In the genomic region with DNA sequence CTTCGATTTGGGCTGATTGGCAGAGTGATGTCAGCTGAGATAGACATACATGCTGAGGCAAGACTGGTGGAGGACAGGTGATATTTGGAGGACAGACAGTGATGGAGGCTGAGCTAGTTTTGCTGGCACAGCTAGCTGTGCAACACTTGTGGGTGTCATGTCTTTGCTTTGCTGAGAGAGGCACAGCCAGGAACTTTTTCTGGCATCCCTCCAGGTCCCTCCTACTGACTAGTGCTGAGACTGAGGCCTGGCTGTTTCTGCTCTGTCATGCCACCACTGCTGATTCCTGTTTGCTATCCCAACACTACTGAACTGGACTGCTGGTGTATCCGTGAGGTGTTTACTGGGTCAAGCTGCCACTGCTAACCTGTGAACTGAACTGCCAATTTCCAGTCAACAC, we compare ENCODE assay signal across 13 mouse cellular contexts. TPM values are rescaled to one million over a fixed set of nuclear protein-coding genes. Genes with fewer than 3 reads are reported as not detected.
DNase-seq lines count a peak whose midpoint lies in the region; ATAC-seq and TF ChIP-seq lines count a peak whose summit lies in the region.
"Had no signal": no experiment of that assay in that cellular context is flagged by ENCODE, and none has a peak within 500 bp of the region (broad histone marks: within the 10 kb centered on the region; RNA-seq: fewer than 3 reads in every experiment).

No protein-coding gene starts in this region.

- 63% methylated on average over 2 of the region's 2 CpGs for WGBS in liver, postnatal 0 days (ENCODE audit: insufficient replicate concordance)
- WGBS in liver, embryonic 11.5 days: 66% methylated on average over 2 of the region's 2 CpGs
- 86% methylated on average over 2 of the region's 2 CpGs for whole genome bisulfite sequencing in neural tube, embryonic 15.5 days

- peak; percentile 7 for DNase-seq in adrenal gland, postnatal 25 days
- DNase-seq in adrenal gland, adult 18-20 months (ENCODE audit: low spot score in 2 of 2): no peak
- peak; percentile 24 for DNase-seq in liver, postnatal 0 days
- DNase-seq in liver, embryonic 11.5 days (ENCODE audit: low spot score): no peak
- DNase-seq in kidney, postnatal 4 days: peak; percentile 11 to 19
- DNase-seq in right cerebral cortex, adult 2 months (ENCODE audit: low spot score in 2 of 2): peak; percentile 37 to 52
- no peak for DNase-seq in heart, postnatal 25 days (ENCODE audit: low spot score)

- no peaks in the 10 kb centered on the region for H3K36me3 ChIP-seq in liver, postnatal 0 days (replicated peaks; ENCODE audit: insufficient read depth, low read length)
- H3K36me3 ChIP-seq in liver, embryonic 11.5 days (ENCODE audit: control insufficient read depth, insufficient read depth, low read length): no peaks in the 10 kb centered on the region
- H3K36me3 ChIP-seq in neural tube, embryonic 15.5 days: no peaks in the 10 kb centered on the region
- H3K36me3 ChIP-seq: embryonic facial prominence, embryonic 12.5 days; neural tube, embryonic 12.5 days had no signal

- no peak overlapping the region for H3K27ac ChIP-seq in liver, postnatal 0 days (ENCODE audit: low read depth)
- H3K27ac ChIP-seq in liver, embryonic 11.5 days (ENCODE audit: low read depth, low read length): no peak overlapping the region
- no peak overlapping the region for H3K27ac ChIP-seq in neural tube, embryonic 15.5 days (replicated peaks)
- H3K27ac ChIP-seq: embryonic facial prominence, embryonic 12.5 days; liver, embryonic 14.5 days; neural tube, embryonic 12.5 days had no signal

- H3K4me1 ChIP-seq in liver, postnatal 0 days (ENCODE audit: insufficient read depth): no peaks in the 10 kb centered on the region
- H3K4me1 ChIP-seq in liver, embryonic 11.5 days (replicated peaks; ENCODE audit: control insufficient read depth, insufficient read depth, low read length): no peaks in the 10 kb centered on the region
- H3K4me1 ChIP-seq in neural tube, embryonic 15.5 days: peaks cover 6% of the 10 kb centered on the region
- H3K4me1 ChIP-seq: embryonic facial prominence, embryonic 12.5 days; neural tube, embryonic 12.5 days had no signal

- ATAC-seq in liver, postnatal 0 days: no peak
- ATAC-seq in liver, embryonic 11.5 days (replicated peaks; ENCODE audit: low FRiP score): no peak
- ATAC-seq in neural tube, embryonic 15.5 days (ENCODE audit: low FRiP score): no peak

- no peaks in the 10 kb centered on the region for H3K27me3 ChIP-seq in liver, postnatal 0 days (ENCODE audit: insufficient read depth, low read length)
- H3K27me3 ChIP-seq in liver, embryonic 11.5 days (replicated peaks; ENCODE audit: control insufficient read depth, insufficient read depth, low read length): no peaks in the 10 kb centered on the region
- no peaks in the 10 kb centered on the region for H3K27me3 ChIP-seq in neural tube, embryonic 15.5 days (replicated peaks)
- H3K27me3 ChIP-seq: embryonic facial prominence, embryonic 12.5 days; neural tube, embryonic 12.5 days had no signal

- TF ChIP-seq EP300 in liver, postnatal 0 days (IDR thresholded peaks at IDR 0.05; ENCODE audit: low read depth): no peak

- H3K9me3 ChIP-seq in liver, postnatal 0 days (ENCODE audit: low read length): no peaks in the 10 kb centered on the region
- no peaks in the 10 kb centered on the region for H3K9me3 ChIP-seq in liver, embryonic 11.5 days (ENCODE audit: control insufficient read depth, low read length)
- no peaks in the 10 kb centered on the region for H3K9me3 ChIP-seq in neural tube, embryonic 15.5 days (replicated peaks)
- H3K9me3 ChIP-seq: embryonic facial prominence, embryonic 12.5 days; neural tube, embryonic 12.5 days had no signal

- no peak for TF ChIP-seq CTCF in liver, postnatal 0 days (IDR thresholded peaks at IDR 0.05; ENCODE audit: low read depth)

- no peak overlapping the region for H3K4me3 ChIP-seq in liver, postnatal 0 days (ENCODE audit: low read depth, low read length)
- no peak overlapping the region for H3K4me3 ChIP-seq in liver, embryonic 11.5 days (ENCODE audit: low read depth, low read length)
- no peak overlapping the region for H3K4me3 ChIP-seq in neural tube, embryonic 15.5 days (replicated peaks)
- H3K4me3 ChIP-seq: embryonic facial prominence, embryonic 12.5 days; neural tube, embryonic 12.5 days had no signal

- H3K9ac ChIP-seq in liver, postnatal 0 days (replicated peaks): no peak overlapping the region
- no peak overlapping the region for H3K9ac ChIP-seq in liver, embryonic 11.5 days (ENCODE audit: low read depth, low read length)
- H3K9ac ChIP-seq in neural tube, embryonic 15.5 days (replicated peaks): no peak overlapping the region
- H3K9ac ChIP-seq: embryonic facial prominence, embryonic 12.5 days; liver, embryonic 14.5 days; neural tube, embryonic 12.5 days had no signal

- intact Hi-C loops in heart, postnatal 25 days (cut with DNase I): no loop called here

- H3K4me2 ChIP-seq in liver, postnatal 0 days (ENCODE audit: low read depth, low read length): no peak overlapping the region
- no peak overlapping the region for H3K4me2 ChIP-seq in liver, embryonic 11.5 days
- H3K4me2 ChIP-seq in neural tube, embryonic 15.5 days: no peak overlapping the region
- H3K4me2 ChIP-seq: embryonic facial prominence, embryonic 12.5 days; neural tube, embryonic 12.5 days had no signal

RNA-seq across cellular contexts. Expression of gene Gm14085, which starts 48.6 kb away (rescaled TPM):
- 0.18 TPM in 1 of 2 replicates, not detected in the other for total RNA-seq in adrenal gland, postnatal 25 days (2021)
- under 1 TPM in 1 of 2 experiments, not detected in 1; 0.19 TPM for total RNA-seq in adrenal gland, adult 18-20 months (2021)
- 0.05 TPM in 1 of 2 replicates, not detected in the other for polyA plus RNA-seq in liver, postnatal 0 days (2015; fragmentation: Nextera tagmentation; extraction: Ambion mirVana)
- polyA plus RNA-seq in liver, embryonic 11.5 days (2014; fragmentation: Nextera tagmentation; extraction: Ambion mirVana): not detected in 2 replicates
- not detected in 2 replicates for polyA plus RNA-seq in neural tube, embryonic 15.5 days (2015; fragmentation: Nextera tagmentation; extraction: Ambion mirVana)
- under 1 TPM; 0.48 to 0.75 TPM for total RNA-seq in heart, postnatal 25 days (2021)
- polyA plus RNA-seq: C2C12; embryonic facial prominence, embryonic 12.5 days; heart, postnatal 0 days; liver, embryonic 14.5 days; neural tube, embryonic 12.5 days had no signal

Comparison
In these comparisons a context has a peak if more than half of its experiments do, and no peak if none do; other contexts are left out.
1. DNase-seq: peak in adrenal gland, postnatal 25 days (single experiment), liver, postnatal 0 days (single experiment), kidney, postnatal 4 days (2 of 2) and right cerebral cortex, adult 2 months (2 of 2); none in adrenal gland, adult 18-20 months (0 of 2), liver, embryonic 11.5 days (single experiment) and heart, postnatal 25 days (single experiment).